Mouse (Mus musculus) forebrain, embryonic 15.5 days (tissue): ENCODE data around the gene Herc3. TPM values are rescaled to one million over a fixed set of nuclear protein-coding genes. Genes with fewer than 3 reads are reported as not detected.

ENCODE experiments used
- ATAC-seq: fragments of 200-750 bp; cut with Nextera tagmentation; replicated peaks from 2 replicates; pipeline ENCODE4 v1.8.0; 2017; ENCODE audit warnings: mild to moderate bottlenecking, moderate TSS enrichment, moderate library complexity
- H3K27ac ChIP-seq: fragments of 300-500 bp; sonication (generic); replicated peaks from 2 replicates; pipeline ENCODE4 v1.5.1; 2015; ENCODE audit warnings: mild to moderate bottlenecking, inconsistent platforms
- H3K27me3 ChIP-seq: fragments of 300-500 bp; sonication (generic); 2 replicates; pipeline ENCODE4 v1.6.1; 2015; ENCODE audit warnings: inconsistent platforms
- H3K36me3 ChIP-seq: fragments of 300-500 bp; sonication (generic); 2 replicates; pipeline ENCODE4 v1.6.1; 2015; ENCODE audit warnings: mild to moderate bottlenecking, inconsistent platforms
- H3K4me1 ChIP-seq: fragments of 300-500 bp; sonication (generic); 2 replicates; pipeline ENCODE4 v1.6.1; 2015; ENCODE audit warnings: inconsistent platforms
- H3K4me2 ChIP-seq: fragments of 300-500 bp; sonication (generic); replicated peaks from 2 replicates; pipeline ENCODE4 v1.6.1; 2015; ENCODE audit warnings: mild to moderate bottlenecking, inconsistent platforms
- H3K4me3 ChIP-seq: fragments of 300-500 bp; sonication (generic); 2 replicates; pipeline ENCODE4 v1.5.1; 2015; ENCODE audit warnings: mild to moderate bottlenecking, inconsistent platforms
- H3K9ac ChIP-seq: fragments of 300-500 bp; sonication (generic); replicated peaks from 2 replicates; pipeline ENCODE4 v1.6.1; 2015; ENCODE audit warnings: mild to moderate bottlenecking, inconsistent platforms
- H3K9me3 ChIP-seq: fragments of 300-500 bp; sonication (generic); 2 replicates; pipeline ENCODE4 v1.6.1; 2016; ENCODE audit warnings: inconsistent platforms
- WGBS: fragments of 180-500 bp; shearing (Covaris S2); methylation state at CpG from one replicate; pipeline ENCODE4 v1.1.7; 2015; ENCODE audit warnings: mixed read lengths; 5-methylcytosine and 5-hydroxymethylcytosine counted together
- polyA plus RNA-seq: library from polyadenylated mRNA; unstranded; fragments of >200 nt; fragmentation: Nextera tagmentation; extraction: Ambion mirVana; gene quantifications from 2 replicates; pipeline ENCODE4 v1.2.1, GENCODE M21; 2015

The Herc3 gene
- polyA plus RNA-seq, 1 experiment from 2014 or later, result 26.7 TPM

DNA sequence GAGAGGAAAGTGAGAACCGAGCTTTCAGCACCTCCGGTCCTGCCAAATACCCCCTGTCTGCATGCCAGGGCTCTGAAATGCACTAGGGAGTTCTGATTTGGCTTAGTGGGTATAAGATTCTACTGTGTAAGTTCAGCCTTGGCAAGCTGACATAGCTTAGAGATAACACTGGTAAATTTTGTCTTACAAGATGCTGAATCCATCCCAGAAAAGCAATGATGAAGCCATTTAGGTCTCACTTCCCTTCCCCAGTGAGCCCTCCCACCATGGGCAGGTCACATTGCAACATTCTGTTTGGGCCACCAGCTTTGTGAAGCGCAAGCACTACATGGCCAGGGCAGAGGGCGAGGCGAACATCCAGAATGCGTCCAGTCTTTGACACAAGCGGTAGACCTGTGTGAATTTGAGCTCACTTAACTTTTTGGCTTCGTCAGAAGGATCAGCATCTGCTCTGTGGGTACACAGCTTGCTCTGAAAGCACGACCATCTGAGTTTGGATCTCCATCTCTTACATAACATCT is 98.7 kb downstream of the Herc3 start:
- Histone ChIP-seq H3K27ac (peak overlapping the region; percentile 63), H3K36me3 (no peaks in the 10 kb centered on the region), H3K4me1 (peaks cover 42% of the 10 kb centered on the region), H3K4me2 (no peak overlapping the region), H3K4me3 (no peak overlapping the region), H3K9me3 (no peaks in the 10 kb centered on the region), H3K27me3 (no peaks in the 10 kb centered on the region), H3K9ac (no peak overlapping the region)
- WGBS, result 74% methylated on average over 9 of the region's 9 CpGs
- ATAC-seq, result peak; percentile 62; the same call in 1 of the 2 replicates

DNA sequence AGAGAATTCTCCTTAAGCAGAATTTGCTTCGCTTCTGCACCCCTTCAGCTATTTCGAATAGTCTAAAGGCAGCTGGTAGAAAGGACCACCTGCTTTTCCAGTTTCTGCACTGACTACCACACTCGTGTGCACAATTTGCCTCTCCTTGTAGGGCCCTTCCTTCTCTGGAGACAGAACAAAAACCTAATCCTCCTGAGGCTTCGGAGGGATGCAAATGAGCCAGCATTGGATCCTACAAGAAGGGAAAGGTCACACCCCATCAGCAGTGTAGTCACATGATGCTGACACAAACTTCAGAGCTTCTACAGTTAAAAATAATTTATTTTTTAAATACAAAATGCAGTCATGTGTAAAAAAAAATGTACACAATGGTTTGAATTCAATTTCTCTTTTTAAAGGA is 99.9 kb downstream of the Herc3 start:
- Histone ChIP-seq H3K27me3 (no peaks in the 10 kb centered on the region), H3K4me2 (no peak overlapping the region), H3K4me1 (peaks cover 42% of the 10 kb centered on the region), H3K4me3 (no peak overlapping the region), H3K36me3 (no peaks in the 10 kb centered on the region), H3K9me3 (no peaks in the 10 kb centered on the region), H3K27ac (0 out of 2 replicates have a peak overlapping the region, but pooled peaks have one; percentile 63), H3K9ac (no peak overlapping the region)
- ATAC-seq, result no peak
- WGBS, result 45% methylated on average over 4 of the region's 4 CpGs

DNA sequence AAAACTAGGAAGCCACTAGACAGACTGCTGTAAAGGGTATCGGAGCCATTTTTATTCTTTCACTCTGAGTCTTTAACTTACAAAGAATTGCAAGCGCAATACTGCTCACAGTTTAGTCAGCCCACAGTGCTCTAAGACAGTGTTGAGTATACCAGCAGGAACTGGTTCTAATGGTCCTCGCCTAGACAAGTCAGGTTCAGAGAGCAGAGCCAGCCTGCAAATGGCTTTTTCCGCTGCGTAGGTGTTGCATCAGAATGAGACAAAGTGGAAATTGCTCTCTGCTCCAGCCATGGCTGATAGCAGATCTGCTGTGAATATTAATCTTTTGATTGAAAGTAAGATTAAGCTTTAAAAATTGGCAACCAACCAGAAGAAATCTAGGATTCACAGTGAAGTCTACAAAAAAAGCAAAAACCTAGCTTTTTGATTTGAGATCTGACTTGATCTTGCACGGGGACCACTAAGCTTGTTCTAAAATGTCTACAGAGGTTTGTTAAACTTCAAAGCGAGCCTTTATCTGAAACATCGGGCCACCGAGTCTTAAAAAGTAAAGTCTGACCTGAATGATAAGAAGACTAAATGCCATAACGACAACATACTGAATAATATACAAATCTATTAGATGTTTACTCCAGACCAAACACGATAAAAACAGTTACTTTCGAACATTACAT is 101.4 kb downstream of the Herc3 start:
- Histone ChIP-seq H3K9me3 (no peaks in the 10 kb centered on the region), H3K4me1 (peaks cover 38% of the 10 kb centered on the region), H3K27ac (peak overlapping the region; percentile 81), H3K4me2 (peak overlapping the region; percentile 29), H3K9ac (no peak overlapping the region), H3K36me3 (no peaks in the 10 kb centered on the region), H3K27me3 (no peaks in the 10 kb centered on the region), H3K4me3 (no peak overlapping the region)
- 38% methylated on average over 12 of the region's 12 CpGs for WGBS
- peak; percentile 55 for ATAC-seq

DNA sequence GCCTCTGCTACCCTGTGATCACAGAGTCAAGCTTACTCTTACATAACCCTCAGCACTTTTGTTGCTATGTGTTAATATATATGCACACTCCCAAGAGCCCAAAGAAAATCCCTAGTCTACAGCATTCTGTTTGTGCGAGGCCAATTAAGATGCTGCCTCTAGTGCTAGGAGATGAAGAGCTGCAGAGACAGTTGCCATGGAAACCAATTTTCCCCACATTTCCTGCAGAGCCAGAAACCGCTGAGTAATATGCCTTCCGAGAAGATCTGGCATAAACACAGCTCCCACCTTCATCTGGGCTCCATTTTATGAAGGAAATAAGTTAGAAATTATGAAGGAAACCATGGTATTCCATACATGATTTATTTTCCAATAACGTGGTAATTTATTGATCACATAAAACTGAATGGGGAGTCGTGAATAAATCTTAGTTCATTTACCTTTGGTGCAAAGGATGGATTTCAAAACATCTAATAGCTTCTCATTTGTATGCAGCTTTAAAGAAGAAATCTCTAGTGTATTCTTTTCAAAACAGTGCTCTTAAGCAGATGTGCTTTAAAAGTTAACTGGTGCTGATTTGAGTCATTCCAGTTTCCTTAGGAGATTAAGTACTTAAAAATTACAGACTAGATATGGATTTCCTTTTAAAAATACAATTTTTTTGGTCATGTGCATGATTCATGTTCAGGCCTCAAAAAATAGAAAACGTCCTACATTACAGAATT is 102.1 kb downstream of the Herc3 start:
- no peaks in the 10 kb centered on the region for H3K36me3 ChIP-seq
- WGBS, result 21% methylated on average over 6 of the region's 6 CpGs
- H3K9me3 ChIP-seq, result no peaks in the 10 kb centered on the region
- peaks cover 38% of the 10 kb centered on the region for H3K4me1 ChIP-seq
- peak overlapping the region; percentile 81 for H3K27ac ChIP-seq
- H3K4me3 ChIP-seq, result no peak overlapping the region
- no peak overlapping the region for H3K9ac ChIP-seq
- no peaks in the 10 kb centered on the region for H3K27me3 ChIP-seq
- peak; percentile 94 for ATAC-seq
- H3K4me2 ChIP-seq, result peak overlapping the region; percentile 29

DNA sequence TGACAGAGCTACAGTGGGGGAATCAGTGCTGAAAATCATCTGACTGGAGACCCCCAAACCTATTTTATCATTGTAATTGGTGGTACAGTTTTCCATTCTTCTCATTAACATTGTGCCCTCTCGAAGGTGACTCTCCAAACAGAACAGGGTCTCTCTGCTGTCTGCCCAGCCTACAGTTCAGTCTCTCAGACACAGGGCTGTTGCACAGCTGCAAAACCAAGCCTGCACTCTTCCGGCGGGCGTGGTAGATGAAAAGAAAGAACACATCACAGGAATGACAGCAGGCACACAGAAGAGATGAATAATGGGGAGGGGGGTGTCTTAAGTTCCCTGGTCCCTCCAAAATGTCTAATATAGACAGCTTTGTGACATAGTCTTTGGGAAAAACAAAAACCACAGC is 102.9 kb downstream of the Herc3 start:
- no peak overlapping the region for H3K4me2 ChIP-seq
- H3K27me3 ChIP-seq, result no peaks in the 10 kb centered on the region
- 0 out of 2 replicates have a peak, but pooled peaks have one; percentile 21 for ATAC-seq
- peak overlapping the region; percentile 75 for H3K27ac ChIP-seq
- H3K36me3 ChIP-seq, result no peaks in the 10 kb centered on the region
- H3K9me3 ChIP-seq, result no peaks in the 10 kb centered on the region
- WGBS, result 20% methylated on average over 4 of the region's 4 CpGs
- no peak overlapping the region for H3K4me3 ChIP-seq
- H3K9ac ChIP-seq, result no peak overlapping the region
- H3K4me1 ChIP-seq, result peaks cover 38% of the 10 kb centered on the region

DNA sequence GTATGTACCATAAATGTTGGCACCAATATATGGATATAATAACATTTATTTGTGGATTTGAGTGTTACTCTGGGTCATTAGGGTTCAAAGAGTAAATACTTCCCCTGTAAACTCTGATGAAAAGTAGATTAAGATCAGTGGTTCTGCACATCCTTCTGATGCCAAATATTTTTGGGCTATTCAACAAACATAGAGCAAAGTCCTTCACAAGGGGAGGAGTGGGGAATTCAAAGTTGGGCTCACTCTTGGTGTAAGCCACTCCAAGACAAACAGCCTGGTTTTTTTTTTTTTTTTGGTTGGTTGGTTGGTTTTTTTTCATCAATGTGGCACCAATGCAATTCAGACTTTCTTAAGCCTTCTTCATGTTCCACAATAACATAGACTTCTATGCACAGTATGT is 106.5 kb downstream of the Herc3 start:
- H3K27ac ChIP-seq, result no peak overlapping the region

DNA sequence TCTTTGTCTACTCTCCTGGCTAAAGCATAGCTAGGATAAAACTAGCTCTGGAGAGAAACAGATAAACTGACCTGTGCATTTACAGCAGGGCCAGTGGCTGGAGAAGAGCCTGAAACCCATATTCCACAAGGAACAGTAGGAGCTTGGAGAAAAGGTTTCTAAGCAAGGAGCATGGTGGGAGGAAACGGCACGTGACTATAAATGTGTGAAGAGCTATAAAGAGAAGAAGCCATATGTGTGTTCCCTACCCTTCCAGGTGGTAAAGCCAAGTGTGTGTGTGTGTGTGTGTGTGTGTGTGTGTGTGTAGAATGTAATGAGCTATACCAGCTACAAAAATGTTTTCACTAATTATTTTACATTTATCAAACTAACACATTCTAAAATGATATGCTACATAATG is 111.0 kb downstream of the Herc3 start:
- WGBS, result 72% methylated on average over 2 of the region's 2 CpGs
- Histone ChIP-seq H3K9me3 (no peaks in the 10 kb centered on the region), H3K36me3 (no peaks in the 10 kb centered on the region), H3K4me3 (no peak overlapping the region), H3K9ac (no peak overlapping the region), H3K4me1 (no peaks in the 10 kb centered on the region), H3K4me2 (no peak overlapping the region), H3K27ac (no peak overlapping the region), H3K27me3 (no peaks in the 10 kb centered on the region)
- ATAC-seq, result no peak

More for the DNA sequence above, 106.5 kb downstream of the Herc3 start:
- Histone ChIP-seq H3K4me3 (no peak overlapping the region), H3K36me3 (no peaks in the 10 kb centered on the region), H3K27me3 (no peaks in the 10 kb centered on the region), H3K4me1 (peaks cover 16% of the 10 kb centered on the region), H3K9ac (no peak overlapping the region), H3K9me3 (no peaks in the 10 kb centered on the region), H3K4me2 (no peak overlapping the region)
- no peak for ATAC-seq

DNA sequence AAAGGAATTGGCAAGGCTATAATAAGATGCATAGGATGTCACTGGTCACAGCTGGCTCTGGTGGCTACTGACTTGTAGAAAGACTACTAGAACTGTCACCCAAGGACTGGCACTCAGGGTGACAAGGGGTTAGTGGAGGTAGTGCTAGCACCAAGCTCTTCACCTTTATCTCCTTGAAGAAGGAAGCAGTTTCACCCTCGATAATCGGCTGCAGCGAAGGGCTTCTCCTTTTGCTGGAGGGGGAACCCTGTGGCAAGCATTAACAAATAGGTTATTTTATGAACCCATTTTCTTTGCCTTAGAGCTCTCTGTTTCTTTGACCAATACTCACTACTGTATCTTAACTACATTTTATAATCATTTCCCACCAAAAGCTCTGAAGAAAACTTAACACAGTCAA is 112.7 kb downstream of the Herc3 start:
- no peak for ATAC-seq
- H3K9me3 ChIP-seq, result no peaks in the 10 kb centered on the region
- no peak overlapping the region for H3K4me2 ChIP-seq
- 99% methylated on average over 3 of the region's 3 CpGs for WGBS
- no peak overlapping the region for H3K27ac ChIP-seq
- no peak overlapping the region for H3K9ac ChIP-seq
- H3K4me3 ChIP-seq, result no peak overlapping the region
- no peaks in the 10 kb centered on the region for H3K27me3 ChIP-seq
- no peaks in the 10 kb centered on the region for H3K36me3 ChIP-seq
- H3K4me1 ChIP-seq, result no peaks in the 10 kb centered on the region

DNA sequence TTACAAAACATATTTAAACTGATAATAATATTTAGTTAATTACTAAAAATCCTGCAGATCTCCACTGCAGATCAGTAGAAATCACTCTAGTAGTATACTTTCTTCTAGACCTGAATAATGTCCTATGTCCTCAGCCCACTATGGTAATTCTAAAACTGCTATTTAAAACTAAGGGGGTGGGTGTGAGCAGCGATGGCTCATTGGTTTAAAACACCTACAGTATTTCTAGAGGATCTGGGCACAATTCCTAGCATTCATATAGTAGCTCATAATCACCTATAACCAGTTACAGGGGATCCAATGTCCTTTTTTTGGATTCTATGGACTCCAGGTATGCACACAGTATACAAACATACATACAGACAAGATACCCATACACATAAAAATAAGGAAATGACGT is 115.0 kb downstream of the Herc3 start:
- Histone ChIP-seq H3K9me3 (no peaks in the 10 kb centered on the region), H3K27ac (no peak overlapping the region), H3K4me2 (no peak overlapping the region), H3K4me1 (no peaks in the 10 kb centered on the region), H3K9ac (no peak overlapping the region), H3K36me3 (no peaks in the 10 kb centered on the region), H3K27me3 (no peaks in the 10 kb centered on the region), H3K4me3 (no peak overlapping the region)
- ATAC-seq, result no peak
- WGBS, result 68% methylated on average over 2 of the region's 2 CpGs

DNA sequence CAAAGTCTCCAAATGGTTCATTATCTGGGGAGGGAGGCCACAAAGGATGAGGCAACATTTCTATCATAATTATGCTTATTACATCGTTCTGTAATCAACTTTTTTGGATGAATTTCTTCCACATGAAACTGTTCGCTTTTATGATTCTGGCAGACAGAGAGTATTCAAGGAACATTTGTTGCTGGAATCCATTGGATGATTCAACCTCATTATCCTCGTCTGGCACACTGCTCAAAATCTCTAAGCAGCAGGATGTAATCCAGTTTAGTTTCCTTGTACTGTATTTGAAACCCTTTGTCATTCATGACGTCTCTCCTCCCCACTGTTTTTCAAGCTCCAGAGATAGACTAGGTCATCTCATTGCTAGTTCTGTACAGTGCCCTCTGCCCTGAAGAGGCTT is 115.6 kb downstream of the Herc3 start:
- no peak for ATAC-seq
- no peaks in the 10 kb centered on the region for H3K4me1 ChIP-seq
- H3K4me2 ChIP-seq, result no peak overlapping the region
- 72% methylated on average over 4 of the region's 4 CpGs for WGBS
- H3K36me3 ChIP-seq, result no peaks in the 10 kb centered on the region
- no peaks in the 10 kb centered on the region for H3K9me3 ChIP-seq
- no peak overlapping the region for H3K4me3 ChIP-seq
- H3K27ac ChIP-seq, result no peak overlapping the region
- H3K27me3 ChIP-seq, result no peaks in the 10 kb centered on the region
- H3K9ac ChIP-seq, result no peak overlapping the region

DNA sequence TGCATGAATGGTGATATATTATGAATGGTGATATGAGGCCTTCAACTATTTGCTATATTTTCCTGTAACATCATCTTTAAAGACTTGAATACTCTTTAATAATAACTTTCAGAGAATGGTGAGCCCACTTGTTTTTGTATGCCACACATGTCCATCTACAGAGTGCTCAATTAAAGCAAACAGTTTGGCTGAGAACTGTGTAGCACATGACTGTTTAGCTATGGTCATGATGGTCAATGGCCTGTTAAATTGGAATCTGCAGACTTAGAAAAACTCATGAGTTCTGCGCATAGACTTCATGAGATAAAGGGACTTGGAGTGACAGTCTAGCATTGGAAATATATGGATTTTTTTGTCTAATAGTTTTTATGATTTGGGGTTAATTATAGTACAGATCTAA is 119.1 kb downstream of the Herc3 start:
- no peak overlapping the region for H3K4me2 ChIP-seq
- H3K4me1 ChIP-seq, result no peaks in the 10 kb centered on the region
- H3K4me3 ChIP-seq, result no peak overlapping the region
- no peak overlapping the region for H3K9ac ChIP-seq
- no peaks in the 10 kb centered on the region for H3K9me3 ChIP-seq
- H3K36me3 ChIP-seq, result peaks cover 11% of the 10 kb centered on the region; the same call in 1 of the 2 replicates
- no peaks in the 10 kb centered on the region for H3K27me3 ChIP-seq
- ATAC-seq, result no peak
- H3K27ac ChIP-seq, result no peak overlapping the region
- WGBS, result 94% methylated on average over 1 of the region's 1 CpGs

DNA sequence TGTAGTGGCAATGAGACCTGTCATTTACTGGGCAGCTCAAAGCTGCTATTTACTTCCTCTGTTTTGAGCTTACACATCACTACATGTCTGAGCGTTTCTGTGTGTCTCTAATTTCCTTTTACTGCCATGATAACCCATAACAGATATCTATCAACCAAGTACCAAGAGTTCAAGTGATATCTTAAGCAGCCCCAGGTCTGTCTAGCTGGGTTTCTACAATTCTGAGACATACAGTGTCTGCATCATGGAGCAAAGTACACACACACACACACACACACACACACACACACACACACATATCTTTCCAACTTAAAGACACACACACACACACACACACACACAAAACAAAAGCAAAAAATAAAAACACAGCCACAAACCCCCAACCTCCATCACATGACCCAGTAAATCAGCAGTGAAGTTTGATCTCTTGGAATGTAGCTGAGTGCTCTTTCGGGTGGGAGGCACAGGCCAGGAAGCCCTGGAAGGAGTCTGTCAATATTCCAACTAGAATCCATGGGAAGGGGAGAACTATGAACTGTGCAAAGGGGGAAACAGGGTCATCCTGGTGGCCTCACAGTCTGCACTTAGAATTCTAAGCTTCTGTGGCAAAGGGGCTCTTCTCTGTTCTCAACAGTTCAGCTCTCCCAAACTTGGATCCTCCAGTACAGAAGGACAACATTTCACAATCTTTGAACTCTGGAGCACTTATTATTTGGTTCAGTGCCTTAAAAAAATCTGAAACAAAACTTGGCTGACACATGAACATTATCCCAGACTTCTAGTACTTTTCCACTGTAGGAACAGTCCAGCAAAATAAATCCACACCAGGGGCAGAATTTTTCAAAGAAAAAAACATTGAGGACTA is 120.1 kb downstream of the Herc3 start:
- Histone ChIP-seq H3K36me3 (peaks cover 11% of the 10 kb centered on the region; the same call in 1 of the 2 replicates), H3K4me3 (no peak overlapping the region), H3K9me3 (no peaks in the 10 kb centered on the region), H3K27me3 (no peaks in the 10 kb centered on the region), H3K4me2 (no peak overlapping the region), H3K9ac (no peak overlapping the region), H3K4me1 (no peaks in the 10 kb centered on the region), H3K27ac (no peak overlapping the region)
- WGBS, result 86% methylated on average over 2 of the region's 2 CpGs
- ATAC-seq, result no peak
